Mouse (Mus musculus): ENCODE data around the gene Pced1b. TPM values are rescaled to one million over a fixed set of nuclear protein-coding genes. Genes with fewer than 3 reads are reported as not detected.

The Pced1b gene
- total and polyA plus RNA-seq, 3 experiments = 6.6 to 36.5 TPM; not detected in 1

- H3K4me1 ChIP-seq (ENCODE audit: control insufficient read depth in 1 of 2, insufficient read depth in 2 of 2, low read length in 2 of 2) = no peaks in the 10 kb centered on the region
- H3K27ac ChIP-seq (ENCODE audit: control insufficient read depth, low read depth, low read length) = no peak overlapping the region
- H3K9ac ChIP-seq (ENCODE audit: control insufficient read depth, low read depth, low read length, poor library complexity, severe bottlenecking) = no peak overlapping the region
- peaks cover 0 to 7% of the 10 kb centered on the region in 2 experiments; a peak in 3 of 4 replicates for H3K27me3 ChIP-seq (ENCODE audit: control insufficient read depth in 1 of 2, insufficient read depth in 2 of 2, low read length in 2 of 2)
- no peak for DNase-seq (ENCODE audit: low read depth, low spot score)
- H3K79me2 ChIP-seq (ENCODE audit: control insufficient read depth, insufficient read depth, low read length, poor library complexity) = no peaks in the 10 kb centered on the region
- no peak for TF ChIP-seq SIN3A (IDR thresholded peaks at IDR 0.05; ENCODE audit: low read length)
- no peak for TF ChIP-seq MYC (IDR thresholded peaks at IDR 0.05; ENCODE audit: low read depth, low read length)
- TF ChIP-seq BHLHE40 (IDR thresholded peaks at IDR 0.05; ENCODE audit: borderline replicate concordance, low read depth, low read length) = no peak
- no peak for TF ChIP-seq MAFK (IDR thresholded peaks at IDR 0.05; ENCODE audit: borderline replicate concordance, low read depth, low read length)
- TF ChIP-seq TAL1 (IDR thresholded peaks at IDR 0.05; ENCODE audit: low read length) = no peak
- TF ChIP-seq JUND (IDR thresholded peaks at IDR 0.05; ENCODE audit: low read depth, low read length) = no peak
- no peak for TF ChIP-seq UBTF (IDR thresholded peaks at IDR 0.05; ENCODE audit: borderline replicate concordance, insufficient read depth, low read depth, low read length)
- no peak for TF ChIP-seq CHD1 (IDR thresholded peaks at IDR 0.05; ENCODE audit: low read depth, low read length)
- no peak for TF ChIP-seq SMC3 (IDR thresholded peaks at IDR 0.05; ENCODE audit: low read depth, low read length)
- no peak for TF ChIP-seq NRF1 (IDR thresholded peaks at IDR 0.05; ENCODE audit: insufficient read depth, low read depth, low read length, poor library complexity, severe bottlenecking)
- TF ChIP-seq ZMIZ1 (IDR thresholded peaks at IDR 0.05; ENCODE audit: low read depth, low read length) = no peak
- TF ChIP-seq POLR2AphosphoS2 (IDR thresholded peaks at IDR 0.05; ENCODE audit: low read length) = no peak
- TF ChIP-seq HCFC1 (IDR thresholded peaks at IDR 0.05; ENCODE audit: low read depth, low read length) = no peak
- TF ChIP-seq ZNF384 (IDR thresholded peaks at IDR 0.05; ENCODE audit: low read depth, low read length) = no peak
- no peak for TF ChIP-seq ETS1 (IDR thresholded peaks at IDR 0.05; ENCODE audit: low read depth, low read length)
- TF ChIP-seq RAD21 (IDR thresholded peaks at IDR 0.05; ENCODE audit: low read depth, low read length) = no peak
- no peak for TF ChIP-seq EP300 (IDR thresholded peaks at IDR 0.05; ENCODE audit: low read depth in 1 of 2, low read length in 2 of 2)
- no peaks in the 10 kb centered on the region for H3K36me3 ChIP-seq (ENCODE audit: control insufficient read depth in 1 of 2, insufficient read depth in 2 of 2, low read length in 2 of 2)
- no peaks in the 10 kb centered on the region for H3K9me3 ChIP-seq (replicated peaks; ENCODE audit: insufficient read depth, low read length)
- H3K4me3 ChIP-seq (ENCODE audit: control insufficient read depth in 1 of 2, insufficient read depth in 1 of 2, low read depth in 2 of 2, low read length in 2 of 2) = no peak overlapping the region
Observed at GRCm38 (mm10) chr15:97271985-97272697, 25.2 kb downstream of the Pced1b start.

- H3K9me3 ChIP-seq (replicated peaks; ENCODE audit: insufficient read depth, low read length) = no peaks in the 10 kb centered on the region
- DNase-seq (ENCODE audit: low read depth, low spot score) = no peak
- H3K27me3 ChIP-seq (ENCODE audit: control insufficient read depth in 1 of 2, insufficient read depth in 2 of 2, low read length in 2 of 2) = peaks cover 0 to 7% of the 10 kb centered on the region in 2 experiments; a peak in 3 of 4 replicates
- H3K27ac ChIP-seq (ENCODE audit: control insufficient read depth, low read depth, low read length) = no peak overlapping the region
- no peaks in the 10 kb centered on the region for H3K79me2 ChIP-seq (ENCODE audit: control insufficient read depth, insufficient read depth, low read length, poor library complexity)
- TF ChIP-seq EP300 (IDR thresholded peaks at IDR 0.05; ENCODE audit: low read depth in 1 of 2, low read length in 2 of 2) (no peak), TCF12 (IDR thresholded peaks at IDR 0.05; ENCODE audit: low read depth, low read length) (no peak), USF1 (IDR thresholded peaks at IDR 0.05; ENCODE audit: low read depth, low read length) (no peak), BHLHE40 (IDR thresholded peaks at IDR 0.05; ENCODE audit: borderline replicate concordance, low read depth, low read length) (no peak), SIN3A (IDR thresholded peaks at IDR 0.05; ENCODE audit: low read length) (no peak), TAL1 (IDR thresholded peaks at IDR 0.05; ENCODE audit: low read length) (no peak), SMC3 (IDR thresholded peaks at IDR 0.05; ENCODE audit: low read depth, low read length) (no peak), ELF1 (IDR thresholded peaks at IDR 0.05; ENCODE audit: low read depth, low read length) (no peak), MYB (IDR thresholded peaks at IDR 0.05; ENCODE audit: low read depth, low read length) (no peak), POLR2AphosphoS5 (IDR thresholded peaks at IDR 0.05; ENCODE audit: borderline replicate concordance, low read depth, low read length) (no peak), MXI1 (IDR thresholded peaks at IDR 0.05; ENCODE audit: low read depth, low read length) (no peak), NRF1 (IDR thresholded peaks at IDR 0.05; ENCODE audit: insufficient read depth, low read depth, low read length, poor library complexity, severe bottlenecking) (no peak), MAFK (IDR thresholded peaks at IDR 0.05; ENCODE audit: borderline replicate concordance, low read depth, low read length) (no peak), USF2 (IDR thresholded peaks at IDR 0.05; ENCODE audit: borderline replicate concordance in 1 of 2, insufficient read depth in 1 of 2, low read depth in 1 of 2, low read length in 2 of 2) (no peak), ETS1 (IDR thresholded peaks at IDR 0.05; ENCODE audit: low read depth, low read length) (no peak), CHD2 (IDR thresholded peaks at IDR 0.05; ENCODE audit: low read length) (no peak)
- no peaks in the 10 kb centered on the region for H3K36me3 ChIP-seq (ENCODE audit: control insufficient read depth in 1 of 2, insufficient read depth in 2 of 2, low read length in 2 of 2)
- no peak overlapping the region for H3K9ac ChIP-seq (ENCODE audit: control insufficient read depth, low read depth, low read length, poor library complexity, severe bottlenecking)
- no peaks in the 10 kb centered on the region for H3K4me1 ChIP-seq (ENCODE audit: control insufficient read depth in 1 of 2, insufficient read depth in 2 of 2, low read length in 2 of 2)
- H3K4me3 ChIP-seq (ENCODE audit: control insufficient read depth in 1 of 2, insufficient read depth in 1 of 2, low read depth in 2 of 2, low read length in 2 of 2) = no peak overlapping the region
Observed at GRCm38 (mm10) chr15:97272831-97273230, 25.9 kb downstream of the Pced1b start.
